Mouse (Mus musculus) yolk sac, embryonic 10.5 days (tissue): ENCODE measurements around the gene Stk17b.
A peak's percentile ranks its signal among the peaks of the same experiment; 100 is the strongest.
"Not testable (repeated sequence)": the region's sequence is repeated elsewhere in the genome, so short reads cannot be mapped to it uniquely, and the experiment has no call there.

ENCODE experiments used
- DNase-seq: peaks from one replicate; pipeline ENCODE4 v3.0.0-alpha.2; 2017; ENCODE audit warnings: low spot score

The Stk17b gene

DNA sequence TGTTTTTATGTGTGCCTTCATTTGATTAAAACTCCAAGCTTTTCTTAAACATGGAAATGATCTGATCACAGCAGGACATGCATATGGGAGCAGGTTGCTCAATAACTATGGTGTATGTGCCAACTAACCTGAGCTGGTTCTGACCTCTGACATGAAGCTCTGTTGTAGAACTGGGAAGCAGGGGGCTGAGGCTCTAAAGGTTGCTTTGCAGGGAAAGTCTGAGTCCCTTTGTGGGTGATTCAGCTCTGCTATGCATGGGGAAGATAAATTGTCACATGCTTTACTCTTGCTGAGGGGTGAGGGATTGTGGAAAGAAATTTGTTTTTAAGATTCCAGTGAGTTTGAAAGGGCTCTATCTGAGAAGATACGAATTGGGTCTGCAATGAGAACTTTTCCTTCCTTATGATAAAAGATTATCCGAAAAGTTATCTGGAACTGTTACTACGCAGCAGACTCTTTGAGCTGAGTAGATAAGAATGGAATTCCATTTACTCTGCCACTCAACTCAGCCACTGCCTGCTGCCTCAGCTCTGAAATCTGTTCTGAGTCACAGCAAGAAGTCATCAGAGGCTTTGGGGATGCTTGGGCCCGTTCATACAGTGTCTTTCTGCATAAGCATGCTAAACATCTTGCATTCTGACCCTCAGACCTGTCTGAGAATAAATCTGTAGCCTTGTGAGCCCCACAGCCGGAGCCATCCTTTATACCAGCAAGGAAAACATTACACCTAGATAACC is 56.4 kb downstream of the Stk17b start:
- no peak for DNase-seq

DNA sequence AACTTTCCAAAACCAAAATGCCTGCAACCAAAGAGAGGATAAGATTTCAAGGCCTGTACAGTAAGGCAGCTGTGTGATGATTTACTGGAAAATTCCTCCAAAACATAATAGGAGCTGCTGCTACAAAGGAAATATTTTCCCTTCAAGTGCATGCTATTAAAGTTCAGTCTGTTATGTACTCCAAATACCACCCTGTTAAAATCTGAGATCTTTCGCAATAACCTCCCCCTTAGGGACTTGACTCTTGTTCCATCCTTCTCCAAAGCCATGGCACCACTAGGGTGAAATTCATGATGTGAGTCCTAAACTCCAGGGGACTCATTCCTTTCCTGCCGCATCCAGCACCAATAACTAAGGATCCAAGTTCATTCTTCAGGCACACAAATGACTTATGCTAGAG is 58.1 kb downstream of the Stk17b start:
- no peak for DNase-seq

DNA sequence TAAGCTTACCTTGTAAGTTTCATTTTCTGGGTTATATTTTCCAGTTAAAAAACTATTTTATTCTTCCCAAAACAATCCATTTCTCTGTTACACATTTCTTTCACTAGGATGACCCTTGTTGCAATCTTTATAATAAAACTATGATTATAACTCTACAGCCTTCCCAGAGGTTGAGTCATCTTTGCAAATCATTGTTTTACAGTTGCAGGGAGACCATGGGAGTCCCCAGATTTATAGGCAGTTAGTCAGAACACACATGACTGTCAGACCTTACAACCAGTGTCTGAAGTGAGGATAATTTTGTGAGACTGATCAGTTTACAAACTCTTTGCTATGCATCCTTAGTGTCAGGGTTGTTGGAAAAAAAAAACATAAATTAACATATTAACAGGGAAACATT is 63.7 kb downstream of the Stk17b start:
- DNase-seq = no peak

DNA sequence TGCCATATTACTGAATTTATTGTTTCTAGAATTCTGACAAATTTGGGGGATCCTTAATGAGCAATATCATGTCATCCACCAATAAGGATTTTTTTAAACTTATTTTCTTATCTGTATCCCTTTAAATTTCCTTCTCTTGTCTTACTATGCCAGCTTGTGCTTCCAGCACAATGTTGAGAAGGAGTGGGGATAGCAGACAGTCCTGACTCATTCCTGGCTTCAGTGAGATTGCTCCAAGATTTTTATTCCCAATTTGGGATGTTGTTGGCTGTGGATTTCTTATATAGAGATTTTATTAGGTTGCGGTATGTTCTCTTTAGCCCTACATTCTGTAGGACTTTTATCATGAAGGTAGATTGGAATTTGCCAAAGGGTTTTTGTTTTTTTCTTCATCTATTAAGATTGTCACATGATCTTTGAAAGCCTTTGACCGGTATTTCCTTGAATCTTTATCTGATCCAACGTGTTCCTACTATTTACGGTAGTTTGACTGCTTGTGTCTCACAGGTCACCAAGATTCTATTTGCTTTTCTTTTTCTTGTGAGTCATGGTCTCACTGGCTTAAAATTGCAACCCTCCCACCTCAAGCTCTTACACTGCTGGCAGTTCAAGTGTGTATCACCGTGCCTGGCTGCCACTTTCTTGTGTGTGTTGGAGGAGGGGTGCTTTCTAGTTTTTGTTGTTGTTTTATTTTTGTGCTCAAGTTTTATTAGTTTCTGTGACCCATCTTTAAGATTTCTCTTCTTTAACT is 64.2 kb downstream of the Stk17b start:
- DNase-seq = no peak

DNA sequence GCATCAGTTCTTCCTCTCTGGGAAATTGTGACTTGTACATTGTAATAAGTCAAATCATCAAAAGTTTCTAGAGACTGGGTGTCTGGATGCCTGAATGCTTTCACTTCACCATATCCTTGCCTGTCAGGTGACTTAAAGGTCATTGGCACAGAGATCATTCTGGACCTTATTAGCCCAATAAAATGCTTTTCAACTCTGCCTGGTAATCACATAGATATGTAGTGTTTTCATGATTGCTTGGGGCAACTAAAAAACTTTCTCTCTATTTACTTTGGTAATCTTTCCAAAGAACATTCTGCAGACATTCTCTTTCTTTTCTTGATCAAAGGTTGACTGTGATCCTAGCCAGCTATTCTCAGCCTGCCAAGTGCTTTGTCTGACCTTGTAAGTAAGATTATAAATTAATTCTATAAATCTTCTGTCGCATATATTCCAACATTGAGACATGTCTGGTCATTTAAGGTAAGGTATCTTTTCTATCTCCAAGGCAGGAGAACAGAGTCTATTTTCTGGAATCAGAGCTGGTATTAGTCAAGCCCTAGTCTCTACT is 69.0 kb downstream of the Stk17b start:
- no peak for DNase-seq

DNA sequence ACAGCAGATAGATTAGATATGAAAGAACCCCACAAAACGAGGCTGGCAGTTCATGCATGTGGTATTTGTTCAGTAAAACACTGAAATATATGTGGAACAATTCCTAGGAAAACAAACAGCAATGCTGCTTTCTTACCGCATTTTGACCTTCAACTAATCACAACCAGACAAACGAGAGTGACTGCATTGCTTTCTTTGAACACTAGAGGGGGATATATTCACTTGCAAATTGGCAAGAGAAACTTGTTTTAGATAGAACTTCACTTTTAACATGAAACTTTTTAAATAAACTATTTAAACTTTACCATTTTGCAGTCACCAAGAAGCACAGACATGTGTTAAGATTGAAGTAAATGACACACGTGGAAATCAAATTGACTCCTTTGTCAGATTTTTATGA is 69.6 kb downstream of the Stk17b start:
- DNase-seq = peak; percentile 13

DNA sequence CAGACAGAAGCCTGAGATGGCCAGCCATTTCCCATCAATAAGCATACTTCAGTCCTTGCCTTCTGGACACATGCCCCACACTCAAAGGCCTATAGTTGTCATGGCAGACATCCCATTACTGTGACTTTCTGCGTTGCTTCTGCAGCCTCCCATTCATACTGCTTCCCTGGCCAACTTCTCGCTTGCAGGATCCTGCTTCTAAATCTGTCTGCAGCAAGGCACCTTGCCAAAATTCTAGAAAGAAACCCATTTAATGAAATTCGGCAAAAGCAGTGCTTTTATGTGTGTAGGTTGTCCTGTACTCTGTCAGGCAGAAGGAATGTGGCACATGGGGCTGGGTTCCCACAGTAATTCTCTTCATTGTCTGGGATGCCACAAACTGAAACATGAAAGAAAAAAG is 71.6 kb downstream of the Stk17b start:
- DNase-seq = not testable (repeated sequence)

DNA sequence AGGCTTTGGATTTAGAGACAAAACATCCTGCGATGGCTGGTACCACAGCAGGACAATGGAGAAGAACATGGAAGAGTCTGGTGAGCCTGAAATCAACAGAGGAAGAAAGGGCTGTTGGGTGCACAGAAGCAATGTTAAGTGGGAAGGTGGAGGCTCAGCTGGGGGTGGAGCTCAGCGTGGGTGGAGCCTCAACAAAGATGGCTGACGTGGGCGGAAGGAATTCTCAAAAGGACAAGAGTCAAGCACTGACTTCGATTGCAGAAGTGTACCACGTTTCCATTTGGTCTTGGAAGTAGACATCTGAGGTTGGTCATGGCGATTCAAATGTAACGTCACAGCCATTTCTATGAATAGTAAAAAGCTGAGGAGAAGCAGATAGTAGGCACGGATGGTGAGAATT is 74.0 kb downstream of the Stk17b start:
- DNase-seq = no peak

DNA sequence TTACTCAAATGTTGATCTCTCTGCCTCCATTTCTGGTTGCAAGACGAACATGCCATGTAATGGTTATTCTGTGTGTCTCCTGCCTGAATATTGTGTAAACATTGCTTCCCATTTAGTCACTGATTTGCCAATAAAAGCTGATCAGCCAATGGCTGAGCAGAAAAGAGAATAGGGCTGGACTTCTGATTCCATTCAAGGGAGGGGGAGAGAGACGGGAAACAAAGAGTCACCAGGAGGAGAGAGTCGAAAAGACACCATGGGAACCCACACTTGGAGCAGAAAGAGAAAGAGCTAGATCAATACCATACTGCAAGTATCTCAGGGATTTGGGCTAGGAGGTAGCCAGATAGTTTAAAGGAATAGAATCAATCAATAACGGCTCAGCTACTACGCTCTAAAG is 75.4 kb downstream of the Stk17b start:
- not testable (repeated sequence) for DNase-seq

DNA sequence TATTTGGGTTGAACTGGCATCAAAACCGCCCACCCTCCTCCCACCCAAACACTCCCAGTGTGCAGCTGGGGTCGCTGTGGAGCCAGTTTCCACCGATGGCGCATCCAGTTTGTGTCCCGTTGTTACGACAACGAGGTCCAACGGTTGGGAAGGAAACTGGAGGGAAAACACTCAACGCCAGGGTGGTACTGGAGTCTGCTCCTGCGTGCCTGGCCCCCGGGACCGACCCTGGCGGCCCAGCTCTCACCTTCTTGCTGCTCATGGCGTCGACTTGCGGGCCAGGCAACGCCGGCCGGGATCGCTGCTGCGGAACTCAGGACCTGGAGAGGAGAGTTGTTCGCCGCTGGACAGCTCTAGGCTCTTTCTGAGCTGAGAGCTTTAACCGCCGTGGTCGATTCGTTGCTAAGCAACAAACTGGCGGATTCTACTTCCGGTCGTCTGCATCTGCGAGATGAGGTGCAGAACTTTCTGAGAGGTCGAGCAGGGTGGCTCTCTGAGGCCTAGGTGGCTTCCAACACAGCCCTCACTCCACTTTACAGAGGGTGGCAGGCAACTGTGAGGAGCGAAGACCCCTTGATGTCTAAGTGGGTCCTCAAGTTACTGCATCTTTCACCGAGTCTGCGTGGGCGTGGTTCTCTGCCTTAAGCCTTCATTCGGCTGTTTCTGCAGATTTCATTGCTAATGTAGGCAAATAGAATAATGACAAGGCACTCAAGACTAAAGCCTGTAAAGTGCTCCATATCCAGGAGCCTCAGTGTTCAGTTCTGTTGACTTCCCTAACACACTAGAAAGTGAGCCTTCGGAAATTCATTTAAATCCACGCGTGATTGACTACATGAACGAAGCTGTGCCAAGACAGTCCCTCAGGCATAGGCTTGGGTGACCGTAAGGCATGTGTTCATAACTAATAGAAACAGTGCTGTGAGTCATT is 78.3 kb downstream of the Stk17b start, which contains the start of gene Dnah7a:
TSS of gene Dnah7a (minus strand) at position 354 of the 931 bp plus-strand sequence.
- peak; percentile 38 for DNase-seq
